Mouse (Mus musculus): ENCODE results near the gene Rab44.
"Not testable (repeated sequence)": the region's sequence is repeated elsewhere in the genome, so short reads cannot be mapped to it uniquely, and the experiment has no call there.

Gene Rab44

DNA sequence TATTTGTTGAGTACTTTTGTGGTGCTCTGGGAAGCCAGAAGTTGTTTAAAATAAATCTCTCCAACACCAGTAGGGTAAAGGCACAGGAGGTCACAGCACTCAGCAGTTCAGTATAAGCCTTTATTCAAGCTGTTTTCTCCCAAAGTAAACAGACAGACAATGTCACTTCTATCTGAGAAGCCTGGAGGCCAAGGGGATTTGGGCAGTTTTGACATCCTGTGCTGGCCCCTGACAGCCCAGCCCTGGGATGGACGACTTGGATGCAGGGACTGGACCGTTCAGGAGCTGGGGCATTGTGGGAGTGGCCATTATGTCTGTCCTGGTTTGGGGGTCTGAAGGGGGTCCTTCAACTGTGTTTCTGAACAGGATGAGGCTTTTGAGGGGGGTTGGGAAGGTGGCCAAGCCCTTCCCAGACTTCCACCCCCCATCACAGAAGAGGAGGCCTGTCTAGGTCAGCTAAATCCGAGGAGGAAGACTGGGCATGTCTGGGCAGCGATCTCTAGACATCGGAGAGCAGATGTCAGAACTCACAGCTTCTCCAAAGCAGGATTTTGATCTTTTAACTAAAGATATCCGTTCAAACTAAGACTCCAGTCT, 22.5 kb upstream of the Rab44 start:
- DNase-seq = peak in 1 of 2 experiments; percentile 1

GRCm38 (mm10) chr17:29092497-29092896, 21.4 kb upstream of the Rab44 start:
- peak in 1 of 2 experiments; percentile 0 for DNase-seq

DNA sequence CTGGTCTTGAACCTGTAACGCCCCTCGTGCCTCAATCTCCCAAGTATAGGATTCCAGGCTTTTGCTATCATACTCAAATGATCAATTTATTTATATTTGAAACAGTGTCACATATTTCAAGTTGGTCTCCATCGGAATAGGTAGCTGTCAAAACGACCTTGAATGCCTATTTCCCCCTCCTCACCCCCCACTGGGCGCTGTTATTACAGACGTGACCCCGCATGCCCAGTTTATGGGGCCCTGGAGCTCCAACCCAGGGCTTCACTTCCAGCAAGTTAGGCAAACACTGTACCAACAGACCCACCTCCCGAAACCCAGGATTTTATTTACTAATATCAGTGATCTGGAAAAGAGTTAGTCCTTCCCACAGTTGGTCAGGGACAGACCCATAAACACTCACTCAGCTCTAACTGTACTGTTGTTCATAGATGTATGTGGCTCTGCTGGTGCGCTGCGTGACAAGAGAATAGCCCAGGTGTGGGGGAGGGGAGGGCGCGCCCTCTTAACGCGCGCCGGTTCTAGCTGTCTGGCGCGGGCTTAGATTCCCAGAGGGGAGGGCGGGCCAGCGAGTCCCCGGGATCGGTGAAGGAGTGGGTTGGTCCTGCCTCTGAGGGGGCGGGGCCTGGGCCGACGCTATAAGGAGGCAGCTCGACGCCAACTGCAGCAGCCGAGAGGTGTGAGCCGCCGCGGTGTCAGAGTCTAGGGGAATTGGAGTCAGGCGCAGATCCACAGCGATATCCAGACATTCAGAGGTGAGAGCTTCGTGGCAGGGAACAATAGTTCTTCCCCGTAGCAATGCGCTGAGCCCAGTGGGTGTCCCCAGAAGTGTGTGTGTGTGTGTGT, 20.6 kb upstream of the Rab44 start:
- peak; percentile 80 to 81 for DNase-seq

- DNase-seq = no peak
Observed at GRCm38 (mm10) chr17:29093961-29094309, 20.0 kb upstream of the Rab44 start.

- peak; percentile 37 to 74 for DNase-seq
Observed at GRCm38 (mm10) chr17:29094310-29095181, 19.4 kb upstream of the Rab44 start.

- DNase-seq = peak; percentile 90 to 92
Observed at GRCm38 (mm10) chr17:29095201-29095733, 18.7 kb upstream of the Rab44 start.

DNA sequence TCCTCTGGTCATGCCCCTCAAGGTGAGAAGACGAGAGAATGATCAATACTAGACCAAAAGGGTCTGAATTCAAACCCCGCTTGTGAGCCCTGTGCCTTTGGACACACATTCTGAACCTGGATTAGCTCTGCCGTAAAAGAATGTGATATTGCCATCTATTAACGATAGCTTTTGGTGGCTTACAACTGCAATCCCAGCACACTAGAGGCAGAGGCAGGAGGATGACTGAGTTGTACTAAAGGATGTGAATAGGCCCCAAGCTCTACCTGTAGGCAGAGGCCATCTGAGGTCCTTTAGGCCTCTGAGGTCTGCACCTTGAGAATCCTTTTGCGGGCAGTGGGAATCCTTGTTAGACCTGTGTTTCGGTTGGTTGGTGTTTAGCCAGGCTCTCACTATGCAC, 17.7 kb upstream of the Rab44 start:
- no peak for DNase-seq

- no peak for DNase-seq
Observed at GRCm38 (mm10) chr17:29096851-29097561, 16.9 kb upstream of the Rab44 start.

GRCm38 (mm10) chr17:29098291-29098690, 15.7 kb upstream of the Rab44 start:
- no peak for DNase-seq

- DNase-seq = no peak
Observed at GRCm38 (mm10) chr17:29099076-29099475, 14.9 kb upstream of the Rab44 start.

DNA sequence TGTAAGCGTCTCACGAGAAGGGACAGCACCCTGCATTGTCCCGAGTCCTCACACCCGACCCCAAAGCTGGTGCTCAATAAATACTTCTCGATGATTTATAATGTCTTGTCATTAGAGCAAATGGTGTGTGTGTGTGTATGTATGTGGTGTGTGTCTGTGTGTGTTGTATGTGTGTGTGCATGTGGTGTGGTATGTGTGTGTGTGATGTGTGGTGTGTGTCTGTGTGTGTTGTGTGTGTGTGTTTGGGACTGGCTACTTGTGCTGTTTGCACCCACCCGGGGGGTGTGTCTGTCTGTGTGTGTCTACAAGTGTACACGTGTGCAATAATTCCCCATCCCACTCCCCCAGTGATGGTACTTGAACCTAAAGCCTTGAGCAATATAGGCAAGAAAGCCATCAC, 13.3 kb upstream of the Rab44 start:
- DNase-seq = no peak

DNA sequence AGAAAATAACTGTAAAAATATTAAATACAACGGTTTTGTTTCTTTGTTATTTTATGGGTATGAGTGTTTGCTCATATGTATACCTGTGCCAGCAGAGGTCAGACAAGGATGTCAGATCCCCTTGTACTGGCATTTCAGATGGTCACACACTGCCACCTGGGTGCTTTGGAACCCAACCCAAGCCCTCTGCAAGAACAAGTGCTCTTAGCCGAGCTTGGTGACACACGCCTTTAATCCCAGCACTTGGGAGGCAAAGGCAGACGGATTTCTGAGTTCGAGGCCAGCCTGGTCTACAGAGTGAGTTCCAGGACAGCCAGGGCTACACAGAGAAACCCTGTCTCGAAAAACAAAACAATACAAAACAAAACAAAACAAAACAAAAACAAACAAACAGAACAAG, 3.6 kb upstream of the Rab44 start:
- not testable (repeated sequence) for DNase-seq

GRCm38 (mm10) chr17:29111332-29111731, 2.6 kb upstream of the Rab44 start:
- DNase-seq = no peak

- no peak for DNase-seq
Observed at GRCm38 (mm10) chr17:29116023-29116422, 2.1 kb downstream of the Rab44 start.

GRCm38 (mm10) chr17:29117006-29117648, 3.2 kb downstream of the Rab44 start:
- DNase-seq = no peak

- DNase-seq = no peak
Observed at GRCm38 (mm10) chr17:29118057-29118456, 4.1 kb downstream of the Rab44 start.

DNA sequence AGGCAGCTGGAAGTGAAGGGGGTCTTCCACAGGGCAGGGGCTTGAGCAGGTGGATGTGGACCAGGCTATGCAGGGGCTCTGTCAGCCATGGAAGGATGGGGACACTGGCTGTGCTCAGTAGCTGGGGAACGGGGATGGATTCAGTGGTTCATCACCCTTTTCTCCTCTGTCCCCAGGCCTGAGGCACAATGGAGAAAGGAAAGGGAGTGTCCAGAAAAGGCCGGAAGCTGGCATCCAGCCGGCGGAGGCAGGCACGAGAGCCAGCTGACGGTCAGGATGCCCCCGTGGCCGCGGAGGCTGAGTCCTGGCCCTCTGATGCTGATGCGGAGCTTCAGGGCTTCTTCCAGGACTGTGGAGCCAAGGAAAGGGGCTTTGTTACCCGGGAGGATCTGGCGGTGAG, 6.7 kb downstream of the Rab44 start:
- DNase-seq = peak in 1 of 2 experiments; percentile 19

DNA sequence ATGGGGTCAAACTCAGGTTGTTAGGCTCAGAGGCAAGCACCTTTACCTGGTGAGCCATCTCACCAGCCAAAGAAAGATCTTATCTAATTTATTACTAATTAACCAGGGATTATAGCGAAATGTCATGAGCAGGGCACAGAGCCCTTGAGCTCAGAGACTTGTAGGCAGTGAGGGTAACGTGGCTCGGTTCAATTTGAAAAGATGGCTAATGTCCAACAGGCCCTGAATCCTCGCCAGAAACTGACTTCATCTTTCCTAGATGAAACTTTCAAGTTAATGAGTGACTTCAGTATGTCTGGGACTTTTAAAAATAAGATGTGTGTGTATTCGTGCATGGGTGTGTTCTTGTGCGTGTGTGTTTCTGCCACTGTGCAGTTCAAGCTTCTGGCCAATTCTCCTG, 8.9 kb downstream of the Rab44 start:
- DNase-seq = peak; percentile 93 to 94

DNA sequence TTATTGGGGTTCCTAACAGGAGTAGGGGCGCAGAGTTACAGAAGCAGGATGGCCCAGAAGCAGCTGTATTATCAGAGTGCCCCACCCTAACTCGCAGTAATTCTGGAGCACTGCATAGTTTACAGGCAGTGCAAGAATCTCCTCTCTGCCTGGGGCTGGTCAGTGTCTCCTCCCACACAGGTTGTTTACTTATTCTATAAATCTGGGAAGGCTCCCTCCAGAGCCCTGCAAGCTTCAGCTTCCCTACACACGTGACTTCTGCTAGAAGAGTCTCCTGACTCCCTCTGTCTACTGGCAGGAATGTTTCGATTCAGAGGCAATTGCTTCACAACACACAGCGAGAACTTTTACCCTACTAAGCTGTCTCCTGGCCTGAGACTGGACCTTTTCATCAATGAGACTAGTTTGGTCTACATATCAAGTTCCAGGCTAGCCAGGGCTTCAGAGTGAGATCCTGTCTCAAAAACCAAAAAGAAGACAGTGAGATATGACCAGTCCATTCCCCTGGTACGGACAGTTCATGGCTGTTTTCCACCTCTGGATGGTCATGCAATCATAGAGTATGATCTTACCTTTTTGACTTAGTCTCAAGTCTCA, 9.7 kb downstream of the Rab44 start:
- peak in 1 of 2 experiments; percentile 54 for DNase-seq

- DNase-seq = no peak
Observed at GRCm38 (mm10) chr17:29126561-29126960, 12.6 kb downstream of the Rab44 start.

DNA sequence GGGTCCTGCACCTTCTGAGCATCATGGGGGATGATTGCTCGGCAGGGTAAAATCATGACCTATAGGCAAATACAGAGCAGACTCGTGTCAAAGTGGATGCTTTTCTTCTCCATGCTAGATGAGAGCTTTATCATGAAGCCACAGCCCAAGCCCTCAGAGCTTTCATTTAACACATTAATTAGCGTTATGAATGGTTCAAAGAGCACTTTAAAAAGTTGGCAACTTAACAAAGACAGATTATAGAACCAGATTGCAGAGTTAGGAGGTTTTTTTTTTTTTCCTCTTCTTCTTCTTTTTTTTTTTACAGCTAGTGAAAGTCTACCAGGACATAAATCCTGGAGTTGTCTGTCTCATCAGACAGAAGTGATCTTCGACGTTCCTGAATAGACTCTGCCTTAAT, 15.4 kb downstream of the Rab44 start:
- no peak for DNase-seq

DNA sequence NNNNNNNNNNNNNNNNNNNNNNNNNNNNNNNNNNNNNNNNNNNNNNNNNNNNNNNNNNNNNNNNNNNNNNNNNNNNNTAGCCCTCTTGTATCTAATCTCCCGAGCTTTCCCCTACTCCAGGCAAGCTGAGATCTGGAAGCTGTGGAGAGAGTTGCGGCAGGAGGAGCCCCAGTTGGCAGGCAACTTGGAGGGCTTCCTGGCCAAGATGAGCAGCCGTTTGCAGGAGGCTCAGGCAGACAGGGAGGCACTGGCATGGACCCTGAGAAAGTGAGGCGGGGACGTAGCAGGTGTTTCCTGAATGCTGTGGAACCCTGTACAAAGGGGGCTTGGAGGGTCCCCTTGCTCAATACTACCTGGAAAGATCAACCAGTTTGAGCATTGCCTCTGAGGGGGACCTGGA, 21.1 kb downstream of the Rab44 start:
- DNase-seq = no peak
